Mouse (Mus musculus): Measurements from ENCODE around the gene Rps9. TPM values are rescaled to one million over a fixed set of nuclear protein-coding genes. Genes with fewer than 3 reads are reported as not detected.
A peak's percentile ranks its signal among the peaks of the same experiment; 100 is the strongest.
"Not testable (repeated sequence)": the region's sequence is repeated elsewhere in the genome, so short reads cannot be mapped to it uniquely, and the experiment has no call there.

Rps9 gene
- polyA plus RNA-seq, 1 experiment from 2014 or later = 791 TPM

DNA sequence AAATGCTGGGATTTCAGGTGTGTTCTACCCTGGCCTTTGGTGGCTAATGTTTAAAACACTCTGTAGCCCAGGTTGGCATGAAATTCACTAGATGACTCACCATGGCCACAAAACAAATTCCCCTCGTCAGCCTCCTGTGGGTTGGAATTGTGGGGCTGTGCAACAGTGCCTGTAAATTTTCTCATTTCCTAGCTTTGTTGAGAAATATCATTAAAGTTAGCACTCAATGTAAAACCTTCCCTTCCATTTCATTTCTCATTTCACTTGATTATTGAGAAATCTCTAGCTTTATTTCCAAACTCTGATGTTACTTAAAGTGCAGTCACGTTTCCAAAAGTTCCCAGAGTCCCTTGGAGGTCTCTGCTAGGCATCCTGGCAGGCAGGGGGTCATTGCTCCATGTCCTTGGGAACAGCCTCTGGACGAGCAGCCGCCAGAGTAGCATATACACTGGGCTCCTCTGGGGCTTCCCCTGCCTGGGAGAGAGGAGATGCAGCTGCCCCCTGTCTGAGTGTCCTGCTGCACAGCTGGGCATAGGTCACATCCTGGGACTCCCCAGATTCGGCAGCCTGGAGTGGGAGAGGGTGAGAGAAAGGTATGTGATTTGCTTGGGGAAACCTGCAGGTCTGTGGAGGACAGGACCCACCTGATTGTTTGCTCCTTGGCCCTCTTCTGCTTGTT, 8.6 kb downstream of the Rps9 start:
- Histone ChIP-seq H3K27me3 (replicated peaks; ENCODE audit: control insufficient read depth, insufficient read depth, low read length) (no peaks in the 10 kb centered on the region), H3K4me2 (replicated peaks; ENCODE audit: low read depth) (no peak overlapping the region), H3K27ac (ENCODE audit: low read depth, low read length) (no peak overlapping the region), H3K9ac (ENCODE audit: low read depth, low read length) (no peak overlapping the region), H3K36me3 (ENCODE audit: control insufficient read depth, insufficient read depth) (no peaks in the 10 kb centered on the region), H3K9me3 (ENCODE audit: control insufficient read depth) (no peaks in the 10 kb centered on the region), H3K4me1 (replicated peaks; ENCODE audit: control insufficient read depth, insufficient read depth, low read length) (no peaks in the 10 kb centered on the region), H3K4me3 (ENCODE audit: low read depth, low read length) (no peak overlapping the region)
- ATAC-seq = no peak
- TF ChIP-seq CTCF (IDR thresholded peaks at IDR 0.05; ENCODE audit: low read depth) = no peak
- WGBS = 34% methylated on average over 5 of the region's 5 CpGs

DNA sequence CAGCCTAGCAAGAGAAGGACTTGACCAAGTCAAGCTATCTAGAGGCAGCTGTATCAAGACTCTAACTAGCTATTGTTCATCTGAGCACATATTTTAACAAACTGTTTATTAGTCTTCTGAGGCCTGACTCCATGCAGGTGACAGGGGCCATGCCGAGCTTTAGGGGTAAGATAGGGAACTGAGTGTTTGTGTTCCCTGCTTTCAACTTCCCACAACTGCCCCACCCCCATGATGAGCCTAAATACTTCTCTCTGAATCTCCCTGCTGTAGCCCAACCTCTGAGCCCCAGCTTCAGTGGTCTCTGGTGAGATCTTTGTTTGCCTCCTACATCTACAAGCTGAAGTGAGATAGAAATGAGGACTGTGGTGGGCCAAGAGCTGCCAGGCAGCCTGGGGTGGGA, 11.5 kb downstream of the Rps9 start:
- WGBS = 25% methylated on average over 1 of the region's 1 CpGs
- no peak for ATAC-seq

DNA sequence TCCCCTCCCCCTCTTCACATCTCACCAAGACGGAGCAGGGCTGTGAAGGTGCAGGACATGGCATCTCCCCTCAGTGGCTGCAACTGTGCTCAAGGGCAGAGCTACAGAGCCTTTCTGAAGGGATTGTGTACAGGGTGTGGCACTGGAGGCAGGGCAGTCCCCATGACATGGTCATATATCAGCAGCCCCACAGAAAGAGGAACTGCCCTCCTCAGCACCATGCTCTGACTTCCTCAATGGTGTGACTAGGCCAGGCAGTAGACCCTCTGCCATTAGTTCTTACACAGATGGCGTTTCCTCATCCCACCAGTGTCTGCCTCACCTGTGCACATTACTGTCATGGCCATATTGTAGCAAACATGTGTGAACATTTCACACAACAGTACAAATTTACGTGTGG, 16.5 kb downstream of the Rps9 start, which contains the start of gene Pirb:
Gene Pirb (minus strand): TSS at position 124 of the 400 bp plus-strand sequence.
- H3K27me3 ChIP-seq (replicated peaks; ENCODE audit: control insufficient read depth, insufficient read depth, low read length); H3K4me1 ChIP-seq (replicated peaks; ENCODE audit: control insufficient read depth, insufficient read depth, low read length); H3K4me3 ChIP-seq (ENCODE audit: low read depth, low read length); H3K9ac ChIP-seq (ENCODE audit: low read depth, low read length); H3K4me2 ChIP-seq (replicated peaks; ENCODE audit: low read depth); H3K9me3 ChIP-seq (ENCODE audit: control insufficient read depth); H3K27ac ChIP-seq (ENCODE audit: low read depth, low read length); ATAC-seq; H3K36me3 ChIP-seq (ENCODE audit: control insufficient read depth, insufficient read depth): not testable (repeated sequence)
- no CpG with 5 or more reads among the region's 3 CpGs for WGBS

More for the DNA sequence above, 11.5 kb downstream of the Rps9 start:
- no peak overlapping the region for H3K4me3 ChIP-seq (ENCODE audit: low read depth, low read length)
- no peaks in the 10 kb centered on the region for H3K4me1 ChIP-seq (replicated peaks; ENCODE audit: control insufficient read depth, insufficient read depth, low read length)
- TF ChIP-seq CTCF (IDR thresholded peaks at IDR 0.05; ENCODE audit: low read depth) = no peak
- no peak overlapping the region for H3K27ac ChIP-seq (ENCODE audit: low read depth, low read length)
- no peak overlapping the region for H3K4me2 ChIP-seq (replicated peaks; ENCODE audit: low read depth)
- no peaks in the 10 kb centered on the region for H3K36me3 ChIP-seq (ENCODE audit: control insufficient read depth, insufficient read depth)
- H3K27me3 ChIP-seq (replicated peaks; ENCODE audit: control insufficient read depth, insufficient read depth, low read length) = no peaks in the 10 kb centered on the region
- no peak overlapping the region for H3K9ac ChIP-seq (ENCODE audit: low read depth, low read length)
- no peaks in the 10 kb centered on the region for H3K9me3 ChIP-seq (ENCODE audit: control insufficient read depth)

DNA sequence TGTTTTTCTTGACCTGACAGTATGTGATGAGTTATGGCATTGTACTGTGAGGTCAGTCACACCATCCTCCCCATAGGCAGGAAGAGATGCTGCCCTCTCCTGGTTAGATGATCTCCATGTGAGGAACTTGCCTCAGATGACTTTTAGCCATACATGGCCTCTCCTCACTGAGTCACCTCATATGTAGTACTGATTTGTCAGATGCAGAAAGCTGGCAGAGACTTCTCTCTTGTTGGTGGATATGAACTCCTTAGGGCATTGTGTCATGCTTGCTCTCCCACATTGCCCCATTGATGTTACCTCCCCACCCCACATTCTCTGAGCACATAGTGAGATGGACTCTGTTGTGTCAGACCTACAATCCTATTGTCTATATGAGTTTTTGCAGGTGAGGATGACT, 21.7 kb downstream of the Rps9 start:
- not testable (repeated sequence) for H3K9ac ChIP-seq (ENCODE audit: low read depth, low read length); H3K9me3 ChIP-seq (ENCODE audit: control insufficient read depth); H3K4me1 ChIP-seq (replicated peaks; ENCODE audit: control insufficient read depth, insufficient read depth, low read length); H3K27me3 ChIP-seq (replicated peaks; ENCODE audit: control insufficient read depth, insufficient read depth, low read length); H3K4me3 ChIP-seq (ENCODE audit: low read depth, low read length); H3K27ac ChIP-seq (ENCODE audit: low read depth, low read length); H3K4me2 ChIP-seq (replicated peaks; ENCODE audit: low read depth); H3K36me3 ChIP-seq (ENCODE audit: control insufficient read depth, insufficient read depth); ATAC-seq

DNA sequence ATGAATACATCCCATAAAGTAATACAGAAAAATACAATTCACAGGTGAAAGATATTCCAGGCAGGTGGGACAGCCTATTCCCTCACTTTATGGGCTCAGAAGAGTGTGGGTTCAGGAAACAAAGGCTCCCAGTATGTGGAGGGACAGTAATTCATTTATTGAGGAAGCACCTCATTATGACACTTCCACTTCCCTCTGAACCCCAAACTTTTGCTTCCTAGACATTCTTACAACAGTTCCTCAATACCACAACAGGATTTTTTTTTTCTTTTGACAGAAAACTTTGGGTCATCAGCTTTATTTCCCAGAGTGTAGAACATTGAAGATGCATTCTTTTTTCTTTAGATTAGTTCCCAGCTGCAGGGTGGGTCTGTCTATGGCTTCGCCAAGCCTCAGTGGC, 28.9 kb downstream of the Rps9 start:
- not testable (repeated sequence) for H3K4me3 ChIP-seq (ENCODE audit: low read depth, low read length); H3K4me2 ChIP-seq (replicated peaks; ENCODE audit: low read depth); ATAC-seq; H3K4me1 ChIP-seq (replicated peaks; ENCODE audit: control insufficient read depth, insufficient read depth, low read length); H3K36me3 ChIP-seq (ENCODE audit: control insufficient read depth, insufficient read depth); H3K27me3 ChIP-seq (replicated peaks; ENCODE audit: control insufficient read depth, insufficient read depth, low read length); H3K27ac ChIP-seq (ENCODE audit: low read depth, low read length); H3K9me3 ChIP-seq (ENCODE audit: control insufficient read depth); H3K9ac ChIP-seq (ENCODE audit: low read depth, low read length)
- no CpG with 5 or more reads among the region's 1 CpGs for WGBS

Small RNAs within 50 kb of the gene (microRNA-seq; reads per million reads assigned to microRNA genes)
- 4.9 reads per million, percentile 12 among the genes with 10 or more reads in this experiment for gene Mir3572

Other genes starting within 250 kb of the Rps9 start
- gene Tarm1, start 201.4 kb upstream of the Rps9 start, polyA plus RNA-seq (2015; fragmentation: Nextera tagmentation; extraction: Ambion mirVana) = not detected in 2 replicates
- 0.08 and 0.13 TPM in 2 replicates for gene Oscar, start 87.8 kb upstream of the Rps9 start, polyA plus RNA-seq (2015; fragmentation: Nextera tagmentation; extraction: Ambion mirVana)
- 703 and 717 TPM in 2 replicates for gene Ndufa3, start 86.6 kb upstream of the Rps9 start, polyA plus RNA-seq (2015; fragmentation: Nextera tagmentation; extraction: Ambion mirVana)
- 12.2 and 12.8 TPM in 2 replicates for gene Tfpt, start 74.1 kb upstream of the Rps9 start, polyA plus RNA-seq (2015; fragmentation: Nextera tagmentation; extraction: Ambion mirVana)
- gene Prpf31, start 74.0 kb upstream of the Rps9 start, polyA plus RNA-seq (2015; fragmentation: Nextera tagmentation; extraction: Ambion mirVana) = 27.8 and 29.8 TPM in 2 replicates
- 19.9 and 20.8 TPM in 2 replicates for gene Cnot3, start 58.7 kb upstream of the Rps9 start, polyA plus RNA-seq (2015; fragmentation: Nextera tagmentation; extraction: Ambion mirVana)
- gene Leng1, start 38.2 kb upstream of the Rps9 start, polyA plus RNA-seq (2015; fragmentation: Nextera tagmentation; extraction: Ambion mirVana) = 10.1 and 11.2 TPM in 2 replicates
- gene Tmc4, start 26.4 kb upstream of the Rps9 start, polyA plus RNA-seq (2015; fragmentation: Nextera tagmentation; extraction: Ambion mirVana) = 100 TPM in 2 replicates
- gene Tsen34, start 11.1 kb upstream of the Rps9 start, polyA plus RNA-seq (2015; fragmentation: Nextera tagmentation; extraction: Ambion mirVana) = 123 and 129 TPM in 2 replicates
- gene Mboat7, start 10.5 kb upstream of the Rps9 start, polyA plus RNA-seq (2015; fragmentation: Nextera tagmentation; extraction: Ambion mirVana) = 28.4 and 29.6 TPM in 2 replicates
- 0.69 and 0.77 TPM in 2 replicates for gene Pirb, start 16.4 kb downstream of the Rps9 start, polyA plus RNA-seq (2015; fragmentation: Nextera tagmentation; extraction: Ambion mirVana)
- gene Gm15448, start 121.7 kb downstream of the Rps9 start, polyA plus RNA-seq (2015; fragmentation: Nextera tagmentation; extraction: Ambion mirVana) = not detected in 2 replicates
- gene Pira2, start 141.1 kb downstream of the Rps9 start, polyA plus RNA-seq (2015; fragmentation: Nextera tagmentation; extraction: Ambion mirVana) = 0.17 and 0.20 TPM in 2 replicates
- gene Gm14548, start 194.1 kb downstream of the Rps9 start, polyA plus RNA-seq (2015; fragmentation: Nextera tagmentation; extraction: Ambion mirVana) = not detected in 2 replicates
- gene Lilra6, start 211.5 kb downstream of the Rps9 start, polyA plus RNA-seq (2015; fragmentation: Nextera tagmentation; extraction: Ambion mirVana) = not detected in 2 replicates

Data from intestine, postnatal 0 days (tissue).